Mouse (Mus musculus): ENCODE measurements around the gene Trim63.

DNA sequence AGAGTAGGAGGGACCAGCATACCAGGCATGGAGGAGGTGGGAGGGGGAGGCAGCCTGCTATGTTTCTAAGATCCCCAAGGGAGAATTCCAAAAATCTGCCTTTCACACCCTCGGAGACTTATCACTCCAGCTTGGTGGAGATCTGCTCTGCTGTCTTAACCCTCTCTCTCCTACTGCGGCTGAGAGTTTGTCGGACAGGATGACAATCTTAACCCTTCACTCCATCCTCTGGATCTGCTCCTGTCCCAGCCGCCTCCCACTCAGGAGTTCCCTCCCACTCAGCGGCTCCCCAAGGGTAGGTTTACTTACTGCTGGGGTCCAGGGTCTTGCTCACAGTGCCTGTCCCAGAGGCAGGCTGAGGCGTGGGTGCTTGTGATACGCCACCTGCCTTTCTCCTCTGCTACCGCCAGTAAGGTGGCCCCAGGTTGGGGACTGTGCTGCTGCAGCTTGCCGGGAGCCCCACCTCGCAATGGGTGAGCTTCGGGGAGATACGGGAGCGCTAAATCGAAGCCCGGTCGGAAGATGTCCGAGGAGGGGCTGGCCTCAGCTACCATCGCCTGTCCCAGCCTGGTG is 55.8 kb downstream of the Trim63 start:
- TF ChIP-seq CTCF (IDR thresholded peaks at IDR 0.05; ENCODE audit: low read depth, low read length) = no peak
- TF ChIP-seq POLR2A (IDR thresholded peaks at IDR 0.05; ENCODE audit: extremely low read depth, insufficient read depth, low read length) = no peak
